Mouse (Mus musculus) CH12.LX (cell line): ENCODE measurements around the gene Pex14. TPM values are rescaled to one million over a fixed set of nuclear protein-coding genes. Genes with fewer than 3 reads are reported as not detected.
"Not testable (repeated sequence)": the region's sequence is repeated elsewhere in the genome, so short reads cannot be mapped to it uniquely, and the experiment has no call there.

Experiments
- DNase-seq: peaks from one replicate; pipeline ENCODE4 v3.0.0-alpha.2; 2013; ENCODE audit errors: extremely low read depth
- H3K27ac ChIP-seq: 2 replicates; pipeline ENCODE4 v1.5.1; 2012; ENCODE audit warnings: low read depth, mild to moderate bottlenecking, control low read depth, moderate library complexity; ENCODE audit not compliant: insufficient read depth
- H3K27me3 ChIP-seq: replicated peaks from 2 replicates; pipeline ENCODE3; 2012; ENCODE audit warnings: inconsistent platforms
- H3K36me3 ChIP-seq, 2 experiments: replicated peaks in 1 of 2; 2 replicates each; pipeline versions ENCODE3 to v1.6.1; 2012; ENCODE audit warnings: inconsistent platforms in 1 of 2, low read length in 1 of 2, mild to moderate bottlenecking in 1 of 2, mixed read lengths in 1 of 2, moderate library complexity in 1 of 2; ENCODE audit not compliant: control insufficient read depth in 1 of 2, insufficient read depth in 1 of 2
- H3K4me1 ChIP-seq, 2 experiments: 2 replicates each; pipeline ENCODE4 v1.6.1; 2012; ENCODE audit warnings: inconsistent platforms in 1 of 2, moderate library complexity in 1 of 2; ENCODE audit not compliant: insufficient read depth in 2 of 2, control insufficient read depth in 1 of 2
- H3K4me2 ChIP-seq: 2 replicates; pipeline ENCODE4 v1.6.1; 2012; ENCODE audit warnings: low read depth, mild to moderate bottlenecking, control low read depth; ENCODE audit not compliant: poor library complexity, insufficient read depth, severe bottlenecking
- H3K4me3 ChIP-seq, 3 experiments: fragments of 150-350 bp in 1 of 3; sonication (generic) in 1 of 3; replicated peaks in 1 of 3; 2 replicates each; pipeline versions ENCODE3 to v1.5.1; 2011 to 2012; ENCODE audit warnings: low read depth in 2 of 3, low read length in 2 of 3, mild to moderate bottlenecking in 2 of 3, moderate library complexity in 2 of 3, control low read depth in 1 of 3, improper control_type of control experiment in 1 of 3, inconsistent platforms in 1 of 3, mixed read lengths in 1 of 3; ENCODE audit not compliant: poor library complexity in 1 of 3
- H3K79me2 ChIP-seq: replicated peaks from 2 replicates; pipeline ENCODE4 v1.6.1; 2012; ENCODE audit warnings: mild to moderate bottlenecking, moderate library complexity; ENCODE audit not compliant: control insufficient read depth, poor library complexity, insufficient read depth, severe bottlenecking; ENCODE audit errors: extremely low read depth
- H3K9ac ChIP-seq: 2 replicates; pipeline ENCODE4 v1.6.1; 2012; ENCODE audit warnings: low read depth, mild to moderate bottlenecking, control low read depth, moderate library complexity; ENCODE audit not compliant: insufficient read depth
- H3K9me3 ChIP-seq: replicated peaks from 2 replicates; pipeline ENCODE3; 2012; ENCODE audit warnings: low read length, inconsistent platforms, mixed read lengths
- BHLHE40 ChIP-seq: IDR thresholded peaks from 2 replicates; pipeline ENCODE4 v1.6.1; 2011; ENCODE audit warnings: mild to moderate bottlenecking, low read depth, low read length, improper control_type of control experiment
- CHD2 ChIP-seq: IDR thresholded peaks from 2 replicates; pipeline ENCODE4 v1.6.1; 2011; ENCODE audit warnings: low read length, improper control_type of control experiment
- EP300 ChIP-seq: IDR thresholded peaks from 2 replicates; pipeline ENCODE4 v1.6.1; 2011; ENCODE audit warnings: low read length, improper control_type of control experiment
- ETS1 ChIP-seq: conservative IDR thresholded peaks from 2 replicates; pipeline ENCODE4 v1.6.1; 2012; ENCODE audit warnings: low read depth, mild to moderate bottlenecking, inconsistent platforms, low read length, improper control_type of control experiment, moderate library complexity
- GABPA ChIP-seq: IDR thresholded peaks from 2 replicates; pipeline ENCODE4 v1.6.1; 2012; ENCODE audit warnings: low read depth, low read length, improper control_type of control experiment, inconsistent platforms; ENCODE audit not compliant: insufficient replicate concordance
- IRF4 ChIP-seq: IDR thresholded peaks from 2 replicates; pipeline ENCODE4 v1.6.1; 2014; ENCODE audit warnings: low read depth, mild to moderate bottlenecking, inconsistent platforms, low read length, improper control_type of control experiment
- KAT2A ChIP-seq: IDR thresholded peaks from 2 replicates; pipeline ENCODE4 v1.6.1; 2012; ENCODE audit warnings: low read length, improper control_type of control experiment, inconsistent platforms; ENCODE audit not compliant: insufficient replicate concordance
- MAZ ChIP-seq: IDR thresholded peaks from 2 replicates; pipeline ENCODE4 v1.6.1; 2012; ENCODE audit warnings: low read depth, mild to moderate bottlenecking, inconsistent platforms, low read length, improper control_type of control experiment, moderate library complexity
- MXI1 ChIP-seq: IDR thresholded peaks from 2 replicates; pipeline ENCODE4 v1.6.1; 2011; ENCODE audit warnings: mild to moderate bottlenecking, low read depth, low read length, improper control_type of control experiment
- PAX5 ChIP-seq: IDR thresholded peaks from 2 replicates; pipeline ENCODE4 v1.6.1; 2012; ENCODE audit warnings: low read length, inconsistent platforms, mixed read lengths
- POLR2AphosphoS2 ChIP-seq: IDR thresholded peaks from 2 replicates; pipeline ENCODE4 v1.6.1; 2011; ENCODE audit warnings: low read depth, low read length, improper control_type of control experiment
- RCOR1 ChIP-seq: conservative IDR thresholded peaks from 2 replicates; pipeline ENCODE4 v1.6.1; 2012; ENCODE audit warnings: low read depth, mild to moderate bottlenecking, inconsistent platforms, low read length, improper control_type of control experiment
- SIN3A ChIP-seq: IDR thresholded peaks from 2 replicates; pipeline ENCODE4 v1.6.1; 2012; ENCODE audit warnings: low read length, improper control_type of control experiment, inconsistent platforms
- SMC3 ChIP-seq: IDR thresholded peaks from 2 replicates; pipeline ENCODE4 v1.6.1; 2011; ENCODE audit warnings: low read depth, low read length, improper control_type of control experiment
- TBP ChIP-seq: conservative IDR thresholded peaks from 2 replicates; pipeline ENCODE4 v1.6.1; 2011; ENCODE audit warnings: low read depth, low read length, improper control_type of control experiment
- TCF12 ChIP-seq: IDR thresholded peaks from 2 replicates; pipeline ENCODE4 v1.6.1; 2014; ENCODE audit warnings: low read depth, mild to moderate bottlenecking, inconsistent platforms, low read length, improper control_type of control experiment
- ZC3H11A ChIP-seq: IDR thresholded peaks from 2 replicates; pipeline ENCODE4 v1.6.1; 2012; ENCODE audit warnings: low read depth, mild to moderate bottlenecking, inconsistent platforms, low read length, improper control_type of control experiment
- ZKSCAN1 ChIP-seq: IDR thresholded peaks from 2 replicates; pipeline ENCODE4 v1.6.1; 2012; ENCODE audit warnings: low read depth, inconsistent platforms, low read length, improper control_type of control experiment, borderline replicate concordance
- ZNF384 ChIP-seq: IDR thresholded peaks from 2 replicates; pipeline ENCODE4 v1.6.1; 2012; ENCODE audit warnings: low read depth, low read length, improper control_type of control experiment, inconsistent platforms
- dilution Hi-C: fragments of 300-500 bp; cut with MboI; formaldehyde crosslinking; loops from 2 replicates; pipeline ENCODE4 v1.14.3; 2020; ENCODE audit warnings: low sequenced_read_pairs; ENCODE audit not compliant: extremely low pct_unique_long_range_greater_than_20kb, extremely low pct_ligation_motif_present
- in situ Hi-C: fragments of 300-500 bp; cut with MboI; formaldehyde crosslinking; loops from 3 replicates; pipeline ENCODE4 v1.14.3; 2019; ENCODE audit warnings: low sequenced_read_pairs, low pct_ligation_motif_present, low pct_unique_long_range_greater_than_20kb, mixed read lengths
- polyA plus RNA-seq: library from polyadenylated mRNA; unstranded; fragments of >175 nt; gene quantifications from 2 replicates; pipeline ENCODE4 v1.2.1, GENCODE M21; 2012; ENCODE audit warnings: low read depth; ENCODE audit not compliant: insufficient read length
- total RNA-seq, 2 experiments: library from RNA; depleted of rRNA; stranded (reverse); fragments of 300-350 nt in 1 of 2; fragments of >200 nt in 1 of 2; gene quantifications; 2 replicates each; pipeline ENCODE4 v1.2.3; 2012 to 2014

Pex14 gene
- total and polyA plus RNA-seq, 3 experiments = 48.5 to 67.7 (median 63.6) TPM

- peak; percentile 66 for TF ChIP-seq BHLHE40
- no peak for TF ChIP-seq PAX5
- no peak for TF ChIP-seq RCOR1
- TF ChIP-seq GABPA = peak; percentile 97; the same call in 1 of the 2 replicates
- TF ChIP-seq MXI1 = peak; percentile 66
- TF ChIP-seq IRF4 = 0 out of 2 replicates have a peak, but pooled peaks have one; percentile 48
- TF ChIP-seq ZC3H11A = no peak
- TF ChIP-seq CHD2 = peak; percentile 100
- no peak; the same call in 1 of the 2 replicates for TF ChIP-seq POLR2AphosphoS2
- TF ChIP-seq ZKSCAN1 = no peak
- peak; percentile 95 for TF ChIP-seq SIN3A
- TF ChIP-seq EP300 = no peak
- no peak for TF ChIP-seq ETS1
- peak; percentile 100 for TF ChIP-seq KAT2A
- TF ChIP-seq SMC3 = no peak
- TF ChIP-seq TBP = 0 out of 2 replicates have a peak, but pooled peaks have one; percentile 55
Observed at GRCm38 (mm10) chr4:149103875-149104561, 4.3 kb upstream of the Pex14 start, which contains the start of gene Dffa (continued).

- no peaks in the 10 kb centered on the region for H3K9me3 ChIP-seq
- H3K27me3 ChIP-seq = no peaks in the 10 kb centered on the region
Observed at GRCm38 (mm10) chr4:149101456-149101855, 1.8 kb upstream of the Pex14 start.

GRCm38 (mm10) chr4:149100449-149100848 is 773 bp upstream of the Pex14 start:
- H3K36me3 ChIP-seq, DNase-seq, dilution Hi-C loops, H3K4me3 ChIP-seq, H3K27ac ChIP-seq, H3K27me3 ChIP-seq, H3K9ac ChIP-seq, H3K9me3 ChIP-seq, in situ Hi-C loops: not testable (repeated sequence)
- Histone ChIP-seq H3K79me2 (peaks cover 33% of the 10 kb centered on the region), H3K4me1 (peaks cover 6 to 29% of the 10 kb centered on the region in 2 experiments), H3K4me2 (peak overlapping the region; percentile 73)
- TF ChIP-seq ZNF384 = 0 out of 2 replicates have a peak, but pooled peaks have one; percentile 22
- TF ChIP-seq, all 38 proteins: peak for 1; not testable (repeated sequence) for 37

More at GRCm38 (mm10) chr4:149101456-149101855, 1.8 kb upstream of the Pex14 start:
- Histone ChIP-seq H3K9ac (no peak overlapping the region), H3K36me3 (peaks cover 4 to 9% of the 10 kb centered on the region in 2 experiments), H3K27ac (no peak overlapping the region), H3K4me3 (no peak overlapping the region), H3K4me1 (peaks cover 6 to 24% of the 10 kb centered on the region in 2 experiments), H3K4me2 (no peak overlapping the region), H3K79me2 (peaks cover 25% of the 10 kb centered on the region)
- TF ChIP-seq RCOR1 (no peak), MAZ (no peak), TCF12 (no peak)
- in situ Hi-C loops (no loop called here), dilution Hi-C loops (no loop called here)
- DNase-seq = no peak
